Mouse (Mus musculus) ES-E14 (cell line): ENCODE data around the gene Kcnj9. TPM values are rescaled to one million over a fixed set of nuclear protein-coding genes. Genes with fewer than 3 reads are reported as not detected.

Experiments
- DNase-seq: peaks from one replicate; pipeline ENCODE4 v3.0.0-alpha.2; 2013; ENCODE audit warnings: low read depth, low spot score
- H3K27ac ChIP-seq: 2 replicates; pipeline ENCODE4 v1.5.1; 2012; ENCODE audit warnings: low read depth, mild to moderate bottlenecking, low read length, moderate library complexity, mixed read lengths; ENCODE audit not compliant: poor library complexity, insufficient read depth, severe bottlenecking
- H3K36me3 ChIP-seq: 2 replicates; pipeline ENCODE4 v1.6.1; 2012; ENCODE audit warnings: mild to moderate bottlenecking, low read length, moderate library complexity, mixed read lengths; ENCODE audit not compliant: control insufficient read depth, poor library complexity, insufficient read depth, severe bottlenecking
- H3K4me1 ChIP-seq, 2 experiments: fragments of 150-350 bp in 1 of 2; sonication (generic) in 1 of 2; 2 replicates each; pipeline ENCODE4 v1.6.1; 2012; ENCODE audit warnings: low read length in 2 of 2, mild to moderate bottlenecking in 1 of 2, mixed read lengths in 1 of 2; ENCODE audit not compliant: control insufficient read depth in 2 of 2, insufficient read depth in 2 of 2, poor library complexity in 1 of 2
- H3K4me3 ChIP-seq, 2 experiments: fragments of 150-350 bp in 1 of 2; sonication (generic) in 1 of 2; 2 replicates each; pipeline ENCODE4 v1.5.1; 2012; ENCODE audit warnings: low read length in 2 of 2, low read depth in 1 of 2, mild to moderate bottlenecking in 1 of 2, mixed read lengths in 1 of 2; ENCODE audit not compliant: insufficient read depth in 1 of 2, poor library complexity in 1 of 2, severe bottlenecking in 1 of 2
- H3K9ac ChIP-seq: 2 replicates; pipeline ENCODE4 v1.6.1; 2012; ENCODE audit warnings: low read depth, mild to moderate bottlenecking, low read length, mixed read lengths; ENCODE audit not compliant: poor library complexity, insufficient read depth, severe bottlenecking
- H3K9me3 ChIP-seq: fragments of 150-350 bp; sonication (generic); 2 replicates; pipeline ENCODE4 v1.6.1; 2012; ENCODE audit warnings: low read depth, mild to moderate bottlenecking, low read length; ENCODE audit not compliant: control insufficient read depth, insufficient read depth
- CHD2 ChIP-seq: IDR thresholded peaks from 2 replicates; pipeline ENCODE4 v1.6.1; 2014; ENCODE audit warnings: mild to moderate bottlenecking, low read depth, low read length, inconsistent platforms
- HCFC1 ChIP-seq: IDR thresholded peaks from 2 replicates; pipeline ENCODE4 v1.6.1; 2012; ENCODE audit warnings: low read length, inconsistent platforms, borderline replicate concordance; ENCODE audit not compliant: insufficient read depth
- MAFK ChIP-seq: IDR thresholded peaks from 2 replicates; pipeline ENCODE4 v1.6.1; 2014; ENCODE audit warnings: mild to moderate bottlenecking, low read depth, low read length, inconsistent platforms; ENCODE audit not compliant: insufficient read depth
- ZC3H11A ChIP-seq: IDR thresholded peaks from 2 replicates; pipeline ENCODE4 v1.6.1; 2012; ENCODE audit warnings: low read depth, mild to moderate bottlenecking, inconsistent platforms, low read length, borderline replicate concordance
- ZNF384 ChIP-seq: IDR thresholded peaks from 2 replicates; pipeline ENCODE4 v1.6.1; 2012; ENCODE audit warnings: low read depth, low read length, inconsistent platforms
- in situ Hi-C, 2 experiments: fragments of 600-800 bp; cut with MboI; formaldehyde crosslinking; loops; one replicate each; pipeline ENCODE4 v1.15.1; 2025; ENCODE audit warnings: low sequenced_read_pairs in 2 of 2, inconsistent platforms in 1 of 2; ENCODE audit not compliant: unreplicated experiment in 2 of 2
- total RNA-seq: library from RNA; depleted of rRNA; stranded (reverse); fragments of 300-350 nt; gene quantifications from 2 replicates; pipeline ENCODE4 v1.2.3, GENCODE M21; 2012

Gene Kcnj9
- total RNA-seq, 1 experiment = 1.2 TPM

DNA sequence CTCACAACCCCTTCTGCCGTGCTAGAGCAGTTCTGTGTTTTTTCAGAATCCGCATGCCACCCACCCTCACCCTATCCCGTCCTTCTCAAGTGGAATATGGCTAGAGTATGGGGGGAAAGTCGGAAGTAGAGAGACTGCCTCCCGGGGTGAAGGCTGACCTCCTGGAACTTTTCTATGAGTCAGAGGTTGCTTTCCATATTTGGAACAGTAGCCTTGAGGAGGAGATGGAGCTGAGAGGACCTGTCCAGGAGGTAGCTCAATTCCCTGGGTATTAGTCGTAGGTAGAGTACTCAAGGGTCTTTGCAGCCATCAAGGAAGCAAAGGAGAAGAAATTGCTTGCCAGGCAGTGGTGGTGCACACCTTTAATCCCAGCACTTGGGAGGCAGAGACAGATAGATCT, 22.9 kb upstream of the Kcnj9 start:
- no peak overlapping the region for H3K27ac ChIP-seq
- H3K4me3 ChIP-seq = no peak overlapping the region
- no peak overlapping the region for H3K9ac ChIP-seq
- H3K9me3 ChIP-seq = no peaks in the 10 kb centered on the region
- no peaks in the 10 kb centered on the region for H3K36me3 ChIP-seq
- H3K4me1 ChIP-seq = peaks cover 3 to 14% of the 10 kb centered on the region in 2 experiments; a peak in 3 of 4 replicates
- in situ Hi-C loops = no loop called here
- DNase-seq = no peak
- no peak for TF ChIP-seq HCFC1
- no peak for TF ChIP-seq ZNF384
- no peak for TF ChIP-seq MAFK
- no peak for TF ChIP-seq ZC3H11A
- no peak for TF ChIP-seq CHD2

DNA sequence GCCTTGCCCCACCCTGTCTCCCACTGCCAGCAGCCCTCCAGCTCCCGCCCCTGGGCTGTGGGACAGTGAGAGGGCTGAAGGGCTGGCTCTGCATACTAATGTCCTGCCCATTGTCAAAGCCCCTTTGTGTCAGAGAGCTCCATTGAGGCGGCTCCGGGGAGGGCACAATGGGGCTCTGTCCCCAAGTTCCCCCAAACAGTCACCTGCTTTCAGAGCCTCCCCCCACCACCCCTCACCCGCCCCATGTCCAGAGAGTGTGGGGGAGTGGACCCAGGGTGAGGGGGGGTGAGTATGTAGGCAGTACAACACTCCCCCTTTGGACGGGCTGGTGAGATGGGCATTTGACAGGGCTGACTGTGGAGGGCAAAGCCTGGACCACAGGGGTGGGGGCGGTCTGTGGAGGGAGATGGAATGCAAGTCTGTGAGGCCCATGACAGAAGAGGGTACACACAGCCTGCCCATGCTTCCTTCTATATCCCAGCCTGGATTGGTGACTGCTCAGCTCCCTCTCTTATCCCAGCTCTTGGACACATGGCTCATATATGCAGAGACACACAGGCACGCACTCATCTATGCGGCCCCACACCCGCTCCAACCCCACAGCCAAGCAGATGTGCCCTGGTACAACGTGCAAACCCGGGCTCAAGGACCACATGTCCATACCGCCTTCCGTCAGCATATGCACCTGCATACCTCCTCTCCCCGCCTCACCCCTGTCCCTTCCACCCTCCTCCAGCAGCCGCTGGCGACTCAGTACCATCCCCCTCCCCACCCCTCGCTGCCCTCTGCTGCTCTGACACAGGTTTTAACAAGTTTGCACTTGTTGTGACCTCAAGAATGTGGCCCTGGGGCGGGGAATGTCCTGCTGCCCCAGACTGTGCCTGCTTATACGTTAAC, 21.0 kb upstream of the Kcnj9 start:
- no peak for DNase-seq
- in situ Hi-C loops = no loop called here
- Histone ChIP-seq H3K9me3 (no peaks in the 10 kb centered on the region), H3K27ac (no peak overlapping the region), H3K4me1 (peaks cover 3 to 12% of the 10 kb centered on the region in 2 experiments; a peak in 3 of 4 replicates), H3K4me3 (peak overlapping the region in 1 of 2 experiments; percentile 3; a peak in 2 of 4 replicates), H3K36me3 (no peaks in the 10 kb centered on the region), H3K9ac (no peak overlapping the region)
- TF ChIP-seq MAFK (no peak), ZC3H11A (no peak), ZNF384 (no peak), HCFC1 (no peak), CHD2 (no peak)

DNA sequence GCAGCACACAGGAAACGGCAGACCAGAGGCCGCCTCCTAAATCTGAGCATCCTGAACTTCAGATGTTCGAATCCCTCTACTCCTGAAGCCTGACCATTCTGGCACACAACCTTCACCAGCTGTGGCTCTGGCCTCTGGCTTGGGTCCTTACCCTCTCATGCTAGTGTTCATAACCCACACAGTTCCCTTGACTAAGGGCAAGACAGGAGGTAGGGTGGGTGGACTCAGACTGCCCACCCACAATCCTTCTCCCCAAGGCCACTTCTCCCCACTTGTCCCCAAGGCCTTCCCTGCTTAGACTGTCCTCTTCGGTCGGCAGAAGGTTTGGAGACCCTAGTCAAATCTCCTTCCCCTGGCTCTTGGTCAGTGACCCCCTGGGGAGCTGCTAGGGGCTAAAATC, 20.4 kb upstream of the Kcnj9 start:
- Histone ChIP-seq H3K9ac (no peak overlapping the region), H3K4me1 (peaks cover 3 to 12% of the 10 kb centered on the region in 2 experiments; a peak in 3 of 4 replicates), H3K27ac (no peak overlapping the region), H3K9me3 (no peaks in the 10 kb centered on the region), H3K4me3 (no peak overlapping the region), H3K36me3 (no peaks in the 10 kb centered on the region)
- TF ChIP-seq ZC3H11A (no peak), CHD2 (no peak), ZNF384 (no peak), HCFC1 (no peak), MAFK (no peak)
- DNase-seq = no peak
- in situ Hi-C loops = no loop called here

DNA sequence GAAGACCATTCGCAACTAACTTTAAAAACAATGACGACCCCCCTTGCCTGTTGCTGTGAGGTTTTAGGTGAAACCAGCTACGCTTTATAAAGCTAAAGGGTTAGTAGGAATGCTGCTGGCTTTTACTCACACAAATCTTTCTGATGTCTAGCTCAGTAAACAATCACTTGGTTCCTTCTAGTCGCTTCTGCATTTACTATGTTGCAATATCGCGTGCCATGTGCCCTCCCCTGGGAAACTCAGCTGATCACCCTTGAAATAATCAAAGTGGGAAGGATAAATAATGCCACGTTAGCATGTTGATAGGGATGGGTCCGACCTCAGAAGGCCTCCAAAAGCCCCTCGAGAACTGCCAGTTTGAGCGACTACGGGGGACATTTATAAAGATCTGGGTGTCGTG, 18.3 kb upstream of the Kcnj9 start:
- no peaks in the 10 kb centered on the region for H3K36me3 ChIP-seq
- H3K4me1 ChIP-seq = peaks cover 3 to 12% of the 10 kb centered on the region in 2 experiments; a peak in 3 of 4 replicates
- DNase-seq = no peak
- no peak overlapping the region for H3K4me3 ChIP-seq
- H3K9ac ChIP-seq = no peak overlapping the region
- H3K9me3 ChIP-seq = no peaks in the 10 kb centered on the region
- H3K27ac ChIP-seq = no peak overlapping the region
- in situ Hi-C loops = no loop called here
- TF ChIP-seq ZNF384 (no peak), ZC3H11A (no peak), HCFC1 (no peak), CHD2 (no peak), MAFK (no peak)
